Mouse (Mus musculus): Measurements from ENCODE around the gene Slc38a6. TPM values are rescaled to one million over a fixed set of nuclear protein-coding genes. Genes with fewer than 3 reads are reported as not detected.
A peak's percentile ranks its signal among the peaks of the same experiment; 100 is the strongest.

Gene Slc38a6
- polyA plus RNA-seq, 1 experiment from 2014 or later, result 4.4 TPM

- TF ChIP-seq EP300 (IDR thresholded peaks at IDR 0.05; ENCODE audit: low read depth) (no peak), CTCF (IDR thresholded peaks at IDR 0.05; ENCODE audit: low read depth) (no peak)
These were observed 54.2 kb downstream of the Slc38a6 start for GRCm38 (mm10) chr12:73340642-73341293.

DNA sequence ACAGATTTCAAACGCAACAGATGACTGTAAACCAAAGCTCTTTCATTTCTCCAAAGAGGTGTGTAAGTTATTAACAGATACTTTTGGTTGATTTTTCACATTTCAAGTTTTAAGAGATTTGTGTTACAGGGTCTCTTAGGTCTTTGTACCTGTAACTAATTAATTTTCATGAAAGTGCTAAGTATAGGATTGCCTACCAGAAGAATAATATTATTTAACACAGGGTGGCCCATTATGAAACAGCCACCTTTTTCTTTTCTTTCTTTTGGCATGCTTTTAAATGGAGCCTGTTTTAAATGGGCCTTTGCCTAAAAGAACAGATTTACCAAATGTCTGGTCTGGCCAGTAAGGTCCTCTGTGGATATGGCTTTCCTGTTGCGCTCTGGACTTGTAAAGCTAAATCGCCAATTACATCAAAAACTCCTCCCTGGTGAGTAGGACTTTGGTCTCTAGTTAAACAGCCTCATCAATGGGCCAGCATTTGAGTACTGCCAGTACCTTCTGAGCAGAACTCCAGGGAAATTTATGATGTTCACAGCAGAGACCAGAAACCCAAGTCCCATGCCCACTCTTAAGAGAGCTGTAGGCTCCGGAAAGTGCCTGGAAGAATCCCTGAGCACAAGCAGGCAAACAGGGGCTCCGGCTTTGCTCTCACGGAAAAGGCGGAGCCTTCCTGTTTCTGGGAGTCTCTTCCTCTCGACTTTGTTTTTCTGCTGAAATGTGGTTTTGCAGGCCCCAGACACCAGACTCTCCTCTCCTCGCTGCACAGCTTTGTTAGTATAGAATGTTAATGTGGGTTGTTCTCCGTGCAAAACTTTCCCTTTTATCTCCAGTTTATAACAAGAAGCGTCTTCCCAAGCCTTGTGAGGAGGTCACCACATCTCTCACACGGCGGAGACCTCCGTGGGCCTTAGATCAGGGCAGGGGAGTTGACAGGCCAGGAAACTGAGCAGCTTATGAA, 55.4 kb downstream of the Slc38a6 start:
- Histone ChIP-seq H3K4me2 (ENCODE audit: low read depth, low read length) (peak overlapping the region; percentile 14; the same call in 1 of the 2 replicates), H3K9me3 (ENCODE audit: low read length) (no peaks in the 10 kb centered on the region), H3K27ac (ENCODE audit: low read depth) (peak overlapping the region; percentile 76), H3K4me1 (ENCODE audit: insufficient read depth) (peaks cover 9% of the 10 kb centered on the region), H3K9ac (replicated peaks) (no peak overlapping the region), H3K4me3 (ENCODE audit: low read depth, low read length) (no peak overlapping the region), H3K27me3 (ENCODE audit: insufficient read depth, low read length) (no peaks in the 10 kb centered on the region), H3K36me3 (replicated peaks; ENCODE audit: insufficient read depth, low read length) (peaks cover 7% of the 10 kb centered on the region; the same call in 1 of the 2 replicates)
- ATAC-seq (no peak), DNase-seq (no peak)
- 28% methylated on average over 14 of the region's 14 CpGs for WGBS (ENCODE audit: insufficient replicate concordance)
- TF ChIP-seq EP300 (IDR thresholded peaks at IDR 0.05; ENCODE audit: low read depth) (no peak), CTCF (IDR thresholded peaks at IDR 0.05; ENCODE audit: low read depth) (no peak)

More at GRCm38 (mm10) chr12:73340642-73341293, 54.2 kb downstream of the Slc38a6 start:
- no peak overlapping the region for H3K9ac ChIP-seq (replicated peaks)
- H3K27ac ChIP-seq (ENCODE audit: low read depth), result no peak overlapping the region
- no peak for DNase-seq
- ATAC-seq, result no peak
- no peaks in the 10 kb centered on the region for H3K9me3 ChIP-seq (ENCODE audit: low read length)
- WGBS (ENCODE audit: insufficient replicate concordance), result 36% methylated on average over 8 of the region's 8 CpGs
- H3K4me2 ChIP-seq (ENCODE audit: low read depth, low read length), result no peak overlapping the region
- H3K4me1 ChIP-seq (ENCODE audit: insufficient read depth), result peaks cover 9% of the 10 kb centered on the region
- no peak overlapping the region for H3K4me3 ChIP-seq (ENCODE audit: low read depth, low read length)
- peaks cover 7% of the 10 kb centered on the region; the same call in 1 of the 2 replicates for H3K36me3 ChIP-seq (replicated peaks; ENCODE audit: insufficient read depth, low read length)
- no peaks in the 10 kb centered on the region for H3K27me3 ChIP-seq (ENCODE audit: insufficient read depth, low read length)

DNA sequence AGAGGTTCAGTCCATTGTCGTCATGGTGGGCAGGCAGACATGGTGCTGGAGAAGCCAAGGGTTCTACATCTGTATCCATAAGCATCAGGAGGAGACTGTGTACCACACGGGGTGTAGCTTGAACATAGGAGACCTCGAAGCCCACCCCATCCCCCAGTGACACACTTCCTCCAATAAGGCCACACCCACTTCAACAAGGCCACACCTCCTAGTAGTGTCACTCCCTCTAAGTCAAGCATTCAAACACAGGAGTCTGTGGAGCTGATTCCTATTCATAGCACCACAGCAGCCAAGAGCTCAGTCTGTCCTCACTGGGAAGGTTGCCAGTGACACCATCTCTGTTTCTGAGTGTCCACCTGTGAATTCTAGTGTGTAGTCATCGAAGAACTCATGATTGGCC, 57.7 kb downstream of the Slc38a6 start:
- ATAC-seq (no peak), DNase-seq (no peak)
- Histone ChIP-seq H3K36me3 (replicated peaks; ENCODE audit: insufficient read depth, low read length) (peaks cover 7% of the 10 kb centered on the region; the same call in 1 of the 2 replicates), H3K27ac (ENCODE audit: low read depth) (no peak overlapping the region), H3K9ac (replicated peaks) (no peak overlapping the region), H3K4me2 (ENCODE audit: low read depth, low read length) (no peak overlapping the region), H3K27me3 (ENCODE audit: insufficient read depth, low read length) (no peaks in the 10 kb centered on the region), H3K4me3 (ENCODE audit: low read depth, low read length) (no peak overlapping the region), H3K4me1 (ENCODE audit: insufficient read depth) (peaks cover 9% of the 10 kb centered on the region), H3K9me3 (ENCODE audit: low read length) (no peaks in the 10 kb centered on the region)
- WGBS (ENCODE audit: insufficient replicate concordance), result 85% methylated on average over 4 of the region's 4 CpGs
- TF ChIP-seq EP300 (IDR thresholded peaks at IDR 0.05; ENCODE audit: low read depth) (no peak), CTCF (IDR thresholded peaks at IDR 0.05; ENCODE audit: low read depth) (no peak)

- peaks cover 7% of the 10 kb centered on the region; the same call in 1 of the 2 replicates for H3K36me3 ChIP-seq (replicated peaks; ENCODE audit: insufficient read depth, low read length)
- TF ChIP-seq CTCF (IDR thresholded peaks at IDR 0.05; ENCODE audit: low read depth) (no peak), EP300 (IDR thresholded peaks at IDR 0.05; ENCODE audit: low read depth) (no peak)
- no peak overlapping the region for H3K9ac ChIP-seq (replicated peaks)
- no peak overlapping the region for H3K4me3 ChIP-seq (ENCODE audit: low read depth, low read length)
- WGBS (ENCODE audit: insufficient replicate concordance), result 47% methylated on average over 12 of the region's 12 CpGs
- no peak for DNase-seq
- H3K9me3 ChIP-seq (ENCODE audit: low read length), result no peaks in the 10 kb centered on the region
- H3K4me2 ChIP-seq (ENCODE audit: low read depth, low read length), result no peak overlapping the region
- H3K4me1 ChIP-seq (ENCODE audit: insufficient read depth), result peaks cover 9% of the 10 kb centered on the region
- no peak for ATAC-seq
- no peaks in the 10 kb centered on the region for H3K27me3 ChIP-seq (ENCODE audit: insufficient read depth, low read length)
- H3K27ac ChIP-seq (ENCODE audit: low read depth), result no peak overlapping the region
These were observed 58.6 kb downstream of the Slc38a6 start for GRCm38 (mm10) chr12:73345157-73345556.

DNA sequence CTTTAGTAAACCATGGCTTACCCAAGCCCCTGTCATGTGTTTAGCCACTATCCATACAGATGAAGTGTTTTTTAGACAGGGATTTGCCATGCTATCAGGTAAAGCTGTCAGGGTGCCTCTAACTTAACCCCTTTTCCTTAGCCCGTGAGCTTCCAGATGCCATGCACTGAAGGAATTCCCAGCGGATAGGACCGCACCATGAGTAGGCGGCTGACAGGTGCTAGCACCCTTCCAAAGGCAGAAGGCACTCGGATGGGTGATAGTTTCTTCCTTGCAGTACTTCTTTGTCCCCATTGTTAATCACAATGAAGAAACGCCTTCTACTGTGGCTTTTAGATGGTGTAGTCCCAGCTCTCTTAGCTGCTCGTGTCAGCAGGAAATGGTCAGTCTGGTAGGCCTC, 60.6 kb downstream of the Slc38a6 start:
- Histone ChIP-seq H3K27ac (ENCODE audit: low read depth) (no peak overlapping the region), H3K4me2 (ENCODE audit: low read depth, low read length) (no peak overlapping the region), H3K4me3 (ENCODE audit: low read depth, low read length) (no peak overlapping the region), H3K9ac (replicated peaks) (no peak overlapping the region), H3K4me1 (ENCODE audit: insufficient read depth) (peaks cover 4% of the 10 kb centered on the region), H3K27me3 (ENCODE audit: insufficient read depth, low read length) (no peaks in the 10 kb centered on the region), H3K9me3 (ENCODE audit: low read length) (no peaks in the 10 kb centered on the region), H3K36me3 (replicated peaks; ENCODE audit: insufficient read depth, low read length) (peaks cover 7% of the 10 kb centered on the region; the same call in 1 of the 2 replicates)
- WGBS (ENCODE audit: insufficient replicate concordance), result 79% methylated on average over 7 of the region's 7 CpGs
- DNase-seq (no peak), ATAC-seq (no peak)
- TF ChIP-seq EP300 (IDR thresholded peaks at IDR 0.05; ENCODE audit: low read depth) (no peak), CTCF (IDR thresholded peaks at IDR 0.05; ENCODE audit: low read depth) (no peak)

DNA sequence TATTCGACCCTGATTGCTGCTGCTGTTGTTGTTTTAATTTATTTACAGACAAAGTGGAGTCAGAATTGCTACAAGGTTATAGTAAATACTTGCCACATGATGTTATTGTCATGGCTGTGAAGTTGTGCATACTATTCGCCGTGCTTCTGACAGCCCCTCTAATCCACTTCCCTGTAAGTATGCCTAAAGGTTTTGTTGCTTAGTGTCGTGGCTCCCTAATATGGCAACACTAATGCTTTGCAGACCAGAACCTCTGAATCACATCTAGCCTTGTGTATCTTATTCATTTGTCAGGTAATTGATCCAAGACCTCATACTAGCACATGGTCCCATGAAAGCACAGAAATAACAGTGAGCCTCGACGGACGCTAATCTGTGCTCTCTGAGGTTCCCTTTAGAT, 63.9 kb downstream of the Slc38a6 start:
- no peak overlapping the region for H3K4me3 ChIP-seq (ENCODE audit: low read depth, low read length)
- no peak overlapping the region for H3K9ac ChIP-seq (replicated peaks)
- WGBS (ENCODE audit: insufficient replicate concordance), result 76% methylated on average over 7 of the region's 7 CpGs
- TF ChIP-seq EP300 (IDR thresholded peaks at IDR 0.05; ENCODE audit: low read depth) (no peak), CTCF (IDR thresholded peaks at IDR 0.05; ENCODE audit: low read depth) (no peak)
- ATAC-seq (no peak), DNase-seq (no peak)
- no peaks in the 10 kb centered on the region for H3K27me3 ChIP-seq (ENCODE audit: insufficient read depth, low read length)
- no peaks in the 10 kb centered on the region for H3K4me1 ChIP-seq (ENCODE audit: insufficient read depth)
- no peak overlapping the region for H3K27ac ChIP-seq (ENCODE audit: low read depth)
- H3K9me3 ChIP-seq (ENCODE audit: low read length), result no peaks in the 10 kb centered on the region
- H3K36me3 ChIP-seq (replicated peaks; ENCODE audit: insufficient read depth, low read length), result no peaks in the 10 kb centered on the region
- H3K4me2 ChIP-seq (ENCODE audit: low read depth, low read length), result no peak overlapping the region

Data from liver, postnatal 0 days (tissue).